Mouse (Mus musculus) cerebellum, adult 11 months (tissue): Measurements from ENCODE around the gene Naa20.

Source experiments
- DNase-seq: peaks from one replicate; pipeline ENCODE4 v3.0.0; 2022

The Naa20 gene

GRCm38 (mm10) chr2:145901861-145902260, at the start of gene Naa20:
Naa20 (plus strand) TSS chr2:145902099.
- DNase-seq, result no peak

- no peak for DNase-seq
Measured at GRCm38 (mm10) chr2:145855831-145856230, 46.1 kb upstream of the Naa20 start.

- DNase-seq, result no peak
Measured at GRCm38 (mm10) chr2:145857864-145858263, 44.0 kb upstream of the Naa20 start.

- DNase-seq, result peak; percentile 34
Measured at GRCm38 (mm10) chr2:145859442-145859931, 42.4 kb upstream of the Naa20 start.

GRCm38 (mm10) chr2:145859932-145860801, 41.7 kb upstream of the Naa20 start:
- peak; percentile 81 for DNase-seq

- DNase-seq, result no peak
Measured at GRCm38 (mm10) chr2:145861193-145862123, 40.4 kb upstream of the Naa20 start.

GRCm38 (mm10) chr2:145862206-145862817, 39.6 kb upstream of the Naa20 start:
- DNase-seq, result no peak

- no peak for DNase-seq
Measured at GRCm38 (mm10) chr2:145865344-145865743, 36.6 kb upstream of the Naa20 start.

GRCm38 (mm10) chr2:145866238-145866637, 35.7 kb upstream of the Naa20 start:
- no peak for DNase-seq

GRCm38 (mm10) chr2:145866695-145867449, 35.0 kb upstream of the Naa20 start:
- DNase-seq, result no peak

- no peak for DNase-seq
Measured at GRCm38 (mm10) chr2:145871308-145871707, 30.6 kb upstream of the Naa20 start.

- DNase-seq, result no peak
Measured at GRCm38 (mm10) chr2:145872099-145872498, 29.8 kb upstream of the Naa20 start.

GRCm38 (mm10) chr2:145873953-145874352, 27.9 kb upstream of the Naa20 start:
- no peak for DNase-seq

- no peak for DNase-seq
Measured at GRCm38 (mm10) chr2:145874879-145875482, 26.9 kb upstream of the Naa20 start.

- DNase-seq, result no peak
Measured at GRCm38 (mm10) chr2:145877191-145877590, 24.7 kb upstream of the Naa20 start.

- DNase-seq, result peak; percentile 37
Measured at GRCm38 (mm10) chr2:145880887-145881747, 20.8 kb upstream of the Naa20 start.

GRCm38 (mm10) chr2:145881932-145882331, 20.0 kb upstream of the Naa20 start:
- no peak for DNase-seq

GRCm38 (mm10) chr2:145882398-145882797, 19.5 kb upstream of the Naa20 start:
- DNase-seq, result no peak

GRCm38 (mm10) chr2:145884036-145884912, 17.6 kb upstream of the Naa20 start:
- no peak for DNase-seq
